Mouse (Mus musculus) cerebellum, adult 2 months (tissue): ENCODE results near the gene Tshr.

Source experiments
- CTCF ChIP-seq: fragments of 200-500 bp; IDR thresholded peaks from 2 replicates; pipeline ENCODE4 v1.5.1; 2011; ENCODE audit warnings: low read depth, mild to moderate bottlenecking, control low read depth, low read length, moderate library complexity, borderline replicate concordance; ENCODE audit not compliant: insufficient read depth
- POLR2A ChIP-seq: fragments of 200-500 bp; IDR thresholded peaks from 2 replicates; pipeline ENCODE4 v1.6.1; 2011; ENCODE audit warnings: low read length, control low read depth, borderline replicate concordance; ENCODE audit not compliant: insufficient read depth

- no peak for TF ChIP-seq CTCF
- TF ChIP-seq POLR2A: no peak
These were observed 167.6 kb downstream of the Tshr start for GRCm38 (mm10) chr12:91551773-91552526.
